Mouse (Mus musculus) MEL (cell line): ENCODE results near the gene S100a6.

ENCODE experiments used
- CTCF ChIP-seq, 3 experiments: IDR thresholded peaks in 2 of 3; conservative IDR thresholded peaks in 1 of 3; 2 replicates each; pipeline ENCODE4 v1.5.1; 2011 to 2012; ENCODE audit warnings: low read length in 3 of 3, low read depth in 2 of 3, mild to moderate bottlenecking in 2 of 3, improper control_type of control experiment in 1 of 3, inconsistent platforms in 1 of 3, mixed read lengths in 1 of 3, moderate library complexity in 1 of 3; ENCODE audit not compliant: control insufficient read depth in 1 of 3, insufficient read depth in 1 of 3, poor library complexity in 1 of 3, severe bottlenecking in 1 of 3
- GATA1 ChIP-seq: IDR thresholded peaks from 2 replicates; pipeline ENCODE4 v1.6.1; 2011; ENCODE audit warnings: low read depth, low read length, improper control_type of control experiment
- KAT2A ChIP-seq: conservative IDR thresholded peaks from 2 replicates; pipeline ENCODE4 v1.6.1; 2012; ENCODE audit warnings: low read depth, low read length, improper control_type of control experiment, inconsistent platforms
- MAFK ChIP-seq: IDR thresholded peaks from 2 replicates; pipeline ENCODE4 v1.6.1; 2011; ENCODE audit warnings: low read depth, mild to moderate bottlenecking, low read length, improper control_type of control experiment, borderline replicate concordance
- MXI1 ChIP-seq: IDR thresholded peaks from 2 replicates; pipeline ENCODE4 v1.6.1; 2011; ENCODE audit warnings: mild to moderate bottlenecking, low read depth, low read length, improper control_type of control experiment
- NELFE ChIP-seq: IDR thresholded peaks from 2 replicates; pipeline ENCODE4 v1.6.1; 2011; ENCODE audit warnings: low read depth, low read length, improper control_type of control experiment
- POLR2A ChIP-seq, 2 experiments: IDR thresholded peaks; 2 replicates each; pipeline ENCODE4 v1.6.1; 2011 to 2012; ENCODE audit warnings: low read length in 2 of 2, mild to moderate bottlenecking in 2 of 2, control low read depth in 1 of 2, improper control_type of control experiment in 1 of 2, low read depth in 1 of 2, moderate library complexity in 1 of 2; ENCODE audit not compliant: control insufficient read depth in 1 of 2, insufficient read depth in 1 of 2, poor library complexity in 1 of 2
- TCF12 ChIP-seq: IDR thresholded peaks from 2 replicates; pipeline ENCODE4 v1.6.1; 2014; ENCODE audit warnings: low read depth, mild to moderate bottlenecking, inconsistent platforms, low read length, improper control_type of control experiment, moderate library complexity

DNA sequence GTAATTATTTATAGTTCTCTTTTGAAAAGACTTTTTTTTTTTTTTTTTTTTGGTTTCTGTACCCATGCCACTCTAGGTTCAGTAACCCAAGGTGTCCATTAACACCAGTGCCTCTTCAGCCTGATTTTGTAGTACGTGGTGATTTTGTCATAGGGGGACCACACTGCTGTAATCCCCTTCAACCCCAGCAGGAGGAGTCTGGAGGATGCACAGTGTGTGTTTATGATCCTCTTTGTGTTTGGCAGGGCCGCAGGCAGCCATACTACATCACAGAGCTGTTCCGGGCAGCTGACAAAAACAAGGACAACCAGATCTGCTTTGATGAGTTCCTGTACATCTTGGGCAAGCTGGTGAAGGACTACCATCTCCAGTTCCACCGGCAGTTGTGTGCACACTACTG, 44.7 kb downstream of the S100a6 start:
- TF ChIP-seq GATA1, result no peak
- TF ChIP-seq NELFE, result no peak
- TF ChIP-seq POLR2A (IDR thresholded peaks at IDR 0.05; ENCODE audit: control insufficient read depth in 1 of 2, insufficient read depth in 1 of 2, low read depth in 1 of 2, low read length in 2 of 2, poor library complexity in 1 of 2), result no peak
- TF ChIP-seq TCF12, result no peak
- TF ChIP-seq MAFK, result no peak
- peak; percentile 3 to 36 (median 6); a peak in 3 of 6 replicates for TF ChIP-seq CTCF (IDR thresholded peaks at IDR 0.05 in 2 of 3, conservative IDR thresholded peaks at IDR 0.05 in 1 of 3; ENCODE audit: control insufficient read depth in 1 of 3, insufficient read depth in 1 of 3, low read depth in 2 of 3, low read length in 3 of 3, poor library complexity in 1 of 3, severe bottlenecking in 1 of 3)
- TF ChIP-seq KAT2A, result no peak
- no peak for TF ChIP-seq MXI1
